Mouse (Mus musculus): ENCODE measurements around the gene Brpf3. TPM values are rescaled to one million over a fixed set of nuclear protein-coding genes. Genes with fewer than 3 reads are reported as not detected.

Gene Brpf3
- polyA plus RNA-seq, 1 experiment from 2014 or later: 15.0 TPM

DNA sequence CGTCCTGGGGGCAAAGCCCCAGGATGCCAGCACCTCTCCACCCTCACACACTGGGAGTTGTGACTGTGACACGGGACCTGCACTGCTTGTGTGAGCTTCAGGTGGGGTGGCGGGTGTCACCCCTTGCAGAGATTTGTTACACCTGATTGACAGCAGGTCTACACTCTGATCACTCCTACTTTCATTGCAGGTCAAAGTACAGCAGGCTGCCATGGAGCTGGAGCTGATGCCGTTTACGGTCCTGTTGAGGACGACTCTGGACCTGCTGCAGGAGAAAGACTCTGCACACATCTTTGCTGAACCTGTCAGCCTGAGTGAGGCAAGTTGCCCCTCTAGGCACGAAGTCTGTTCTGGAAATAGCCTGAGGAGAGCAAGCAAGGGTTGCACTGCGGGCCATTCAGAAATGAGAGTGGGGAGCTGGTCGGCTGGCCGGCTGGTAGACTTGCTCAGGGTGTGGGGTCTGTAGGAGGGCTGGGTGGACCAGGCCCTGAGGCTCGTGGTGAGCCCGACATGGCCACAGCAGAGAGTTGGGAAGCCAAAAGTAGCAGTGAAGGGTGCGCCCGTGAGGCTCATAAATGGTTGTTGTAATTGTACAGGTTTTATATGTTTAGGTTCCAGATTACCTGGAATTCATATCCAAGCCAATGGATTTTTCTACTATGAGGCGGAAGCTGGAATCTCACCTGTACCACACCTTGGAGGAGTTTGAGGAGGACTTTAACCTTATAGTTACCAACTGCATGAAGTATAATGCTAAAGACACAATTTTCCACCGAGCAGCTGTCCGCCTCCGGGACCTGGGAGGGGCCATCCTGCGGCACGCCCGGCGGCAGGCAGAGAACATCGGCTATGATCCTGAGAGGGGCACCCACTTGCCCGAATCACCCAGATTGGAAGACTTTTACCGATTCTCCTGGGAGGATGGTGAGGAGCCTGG, 16.3 kb downstream of the Brpf3 start:
- no peak for ATAC-seq (ENCODE audit: low FRiP score, low read depth)
- no peaks in the 10 kb centered on the region for H3K9me3 ChIP-seq
- no peak overlapping the region for H3K4me3 ChIP-seq
- no peaks in the 10 kb centered on the region for H3K27me3 ChIP-seq
- no peak overlapping the region for H3K27ac ChIP-seq (replicated peaks)
- no peak overlapping the region for H3K4me2 ChIP-seq (replicated peaks)
- WGBS: 96% methylated on average over 25 of the region's 25 CpGs
- H3K36me3 ChIP-seq: peaks cover 93% of the 10 kb centered on the region
- no peak overlapping the region for H3K9ac ChIP-seq (replicated peaks)
- H3K4me1 ChIP-seq: no peaks in the 10 kb centered on the region

DNA sequence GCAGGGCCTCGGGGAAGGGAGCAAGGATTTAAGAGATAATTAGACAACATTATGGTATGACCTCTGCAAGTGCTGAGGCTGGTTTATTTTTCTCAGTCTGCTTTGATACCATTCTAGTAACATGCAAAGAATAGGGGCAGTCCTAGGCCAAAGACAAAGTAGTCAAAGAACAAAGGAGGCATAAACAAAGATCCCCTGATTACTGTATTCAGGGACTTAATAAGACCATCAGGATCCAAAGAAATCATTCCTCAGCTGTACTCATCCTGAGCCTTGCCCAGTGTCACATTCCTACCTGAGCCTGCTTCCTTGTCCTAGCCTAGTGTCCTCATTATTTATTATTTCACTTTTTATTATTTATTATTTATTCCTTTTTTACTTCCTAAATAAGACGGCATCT, 19.3 kb downstream of the Brpf3 start:
- 86% methylated on average over 2 of the region's 2 CpGs for WGBS
- Histone ChIP-seq H3K4me3 (no peak overlapping the region), H3K9ac (replicated peaks) (no peak overlapping the region), H3K27ac (replicated peaks) (no peak overlapping the region), H3K4me1 (no peaks in the 10 kb centered on the region), H3K36me3 (peaks cover 96% of the 10 kb centered on the region), H3K4me2 (replicated peaks) (no peak overlapping the region), H3K27me3 (no peaks in the 10 kb centered on the region), H3K9me3 (no peaks in the 10 kb centered on the region)
- no peak for ATAC-seq (ENCODE audit: low FRiP score, low read depth)

DNA sequence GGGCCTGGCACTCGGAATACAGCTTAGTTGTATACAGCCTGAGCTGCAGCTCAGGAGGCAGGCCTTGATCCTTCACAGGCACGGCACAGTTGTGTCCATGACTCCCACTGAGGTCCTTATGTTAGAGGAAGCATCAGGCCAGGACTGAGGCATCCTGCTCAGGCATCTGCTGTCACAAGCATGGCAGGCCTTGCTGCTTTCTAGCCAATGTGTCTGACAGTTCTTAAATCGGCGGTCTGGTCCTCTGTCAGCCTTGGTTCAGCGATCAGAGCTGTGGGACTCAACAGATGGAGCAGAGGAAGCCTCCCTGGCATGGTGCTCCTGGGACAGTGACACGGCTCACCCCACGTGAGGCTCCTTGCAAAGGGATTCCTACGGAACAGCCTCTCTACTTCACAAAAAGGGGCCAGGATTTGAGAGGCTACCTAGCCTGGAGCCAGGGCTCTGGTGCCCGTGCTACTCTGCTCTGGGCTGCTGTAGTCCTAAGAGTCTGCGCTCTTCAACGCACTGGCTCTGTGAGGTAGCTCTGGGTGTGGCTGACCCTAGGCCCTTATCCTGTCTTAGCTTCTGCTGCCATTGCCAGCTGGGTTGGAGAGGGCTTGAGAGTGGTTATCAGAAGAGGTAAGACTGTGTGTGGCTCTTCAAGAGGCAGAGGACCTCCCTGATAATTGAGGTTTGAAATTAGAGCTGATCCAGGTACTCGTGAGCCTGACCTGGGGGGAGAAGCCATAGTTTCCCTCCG, 22.3 kb downstream of the Brpf3 start:
- Histone ChIP-seq H3K4me1 (no peaks in the 10 kb centered on the region), H3K9ac (replicated peaks) (no peak overlapping the region), H3K4me3 (no peak overlapping the region), H3K27me3 (no peaks in the 10 kb centered on the region), H3K9me3 (no peaks in the 10 kb centered on the region), H3K27ac (replicated peaks) (no peak overlapping the region), H3K4me2 (replicated peaks) (no peak overlapping the region), H3K36me3 (peaks cover 98% of the 10 kb centered on the region)
- ATAC-seq (ENCODE audit: low FRiP score, low read depth): no peak
- WGBS: 93% methylated on average over 13 of the region's 13 CpGs

DNA sequence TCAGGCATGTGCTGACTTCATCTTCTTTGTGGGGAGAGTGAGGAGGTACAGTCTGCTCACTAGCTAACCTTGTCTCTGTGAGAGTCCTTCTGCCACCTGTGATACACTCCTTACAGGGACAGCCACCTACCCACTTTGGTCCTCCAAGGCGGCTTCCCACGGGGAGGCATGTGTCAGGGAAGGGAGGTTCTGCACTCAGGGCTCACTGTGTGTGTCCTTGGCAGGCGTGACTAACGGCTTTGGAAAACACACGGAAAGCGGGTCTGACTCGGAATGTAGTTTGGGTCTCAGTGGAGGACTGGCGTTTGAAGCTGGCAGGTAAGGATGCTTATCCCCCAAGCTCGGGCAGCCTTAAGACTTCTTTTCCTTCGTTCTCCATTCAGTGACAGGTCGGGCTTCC, 22.9 kb downstream of the Brpf3 start:
- no peak overlapping the region for H3K4me3 ChIP-seq
- no peak overlapping the region for H3K9ac ChIP-seq (replicated peaks)
- H3K4me2 ChIP-seq (replicated peaks): no peak overlapping the region
- peaks cover 98% of the 10 kb centered on the region for H3K36me3 ChIP-seq
- H3K27ac ChIP-seq (replicated peaks): no peak overlapping the region
- WGBS: 90% methylated on average over 11 of the region's 11 CpGs
- no peaks in the 10 kb centered on the region for H3K9me3 ChIP-seq
- H3K27me3 ChIP-seq: no peaks in the 10 kb centered on the region
- no peaks in the 10 kb centered on the region for H3K4me1 ChIP-seq
- no peak for ATAC-seq (ENCODE audit: low FRiP score, low read depth)

- Histone ChIP-seq H3K36me3 (peaks cover 100% of the 10 kb centered on the region), H3K9ac (replicated peaks) (no peak overlapping the region), H3K9me3 (no peaks in the 10 kb centered on the region), H3K27me3 (no peaks in the 10 kb centered on the region), H3K4me1 (no peaks in the 10 kb centered on the region), H3K4me3 (no peak overlapping the region), H3K4me2 (replicated peaks) (no peak overlapping the region), H3K27ac (replicated peaks) (no peak overlapping the region; the same call in 1 of the 2 replicates)
- 90% methylated on average over 6 of the region's 6 CpGs for WGBS
- no peak for ATAC-seq (ENCODE audit: low FRiP score, low read depth)
These were observed 24.0 kb downstream of the Brpf3 start for GRCm38 (mm10) chr17:28824896-28825295.

- Histone ChIP-seq H3K4me1 (no peaks in the 10 kb centered on the region), H3K4me3 (no peak overlapping the region), H3K9me3 (no peaks in the 10 kb centered on the region), H3K27me3 (no peaks in the 10 kb centered on the region), H3K27ac (replicated peaks) (no peak overlapping the region; the same call in 1 of the 2 replicates), H3K4me2 (replicated peaks) (no peak overlapping the region), H3K9ac (replicated peaks) (no peak overlapping the region), H3K36me3 (peaks cover 100% of the 10 kb centered on the region)
- 96% methylated on average over 6 of the region's 6 CpGs for WGBS
- no peak for ATAC-seq (ENCODE audit: low FRiP score, low read depth)
These were observed 24.6 kb downstream of the Brpf3 start for GRCm38 (mm10) chr17:28825359-28826041.

DNA sequence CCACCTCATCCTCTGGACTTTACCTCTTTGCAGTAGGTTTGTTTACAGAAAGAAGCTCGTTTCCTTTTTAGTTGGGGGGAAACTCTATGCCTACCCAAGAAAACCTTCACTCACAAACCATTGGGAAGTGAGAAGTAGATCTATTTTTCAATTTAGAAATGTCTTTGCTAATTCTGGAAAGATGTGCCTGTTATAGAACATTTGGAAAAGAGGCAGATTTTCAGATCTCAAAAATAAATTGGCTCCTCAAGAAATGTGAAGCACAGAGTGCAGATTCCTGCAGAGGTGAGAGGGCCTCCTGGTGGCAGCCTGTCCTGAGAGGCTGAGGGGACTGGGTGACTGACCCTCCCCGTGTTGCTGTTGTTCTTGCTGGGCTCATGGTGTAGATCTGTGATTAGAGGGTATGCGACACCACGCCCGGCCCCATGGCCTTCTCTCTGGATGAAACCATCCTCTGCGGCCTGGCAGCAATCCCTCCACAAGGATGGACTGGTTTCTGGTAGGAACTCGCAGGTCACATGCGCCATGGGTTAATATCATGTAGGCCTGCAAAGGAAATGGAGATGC, 26.9 kb downstream of the Brpf3 start:
- H3K27me3 ChIP-seq: no peaks in the 10 kb centered on the region
- H3K36me3 ChIP-seq: peaks cover 99% of the 10 kb centered on the region
- H3K4me1 ChIP-seq: no peaks in the 10 kb centered on the region
- no peak overlapping the region for H3K4me2 ChIP-seq (replicated peaks)
- no peak overlapping the region for H3K4me3 ChIP-seq
- H3K27ac ChIP-seq (replicated peaks): no peak overlapping the region
- WGBS: 94% methylated on average over 8 of the region's 8 CpGs
- no peak overlapping the region for H3K9ac ChIP-seq (replicated peaks)
- ATAC-seq (ENCODE audit: low FRiP score, low read depth): no peak
- no peaks in the 10 kb centered on the region for H3K9me3 ChIP-seq

DNA sequence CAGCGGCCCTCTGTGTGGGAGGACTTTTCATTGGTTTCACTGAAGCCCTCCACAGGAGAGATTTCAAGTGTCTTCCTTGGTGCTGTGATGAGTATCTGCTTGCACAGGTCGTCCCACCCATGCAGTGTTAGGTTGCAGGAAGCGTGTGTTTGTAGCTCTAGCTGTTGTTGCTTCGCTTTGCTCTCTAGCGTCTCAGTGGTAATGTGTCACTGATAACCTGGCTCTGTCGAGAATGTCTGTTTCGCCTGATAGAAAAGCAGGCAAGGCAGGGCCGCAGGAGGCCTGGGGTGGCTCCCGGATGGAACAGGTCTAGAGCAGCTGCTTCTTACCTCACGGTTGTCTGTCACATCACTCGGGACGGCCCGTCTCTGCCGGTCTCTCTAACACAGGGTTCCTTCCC, 28.2 kb downstream of the Brpf3 start:
- peaks cover 97% of the 10 kb centered on the region for H3K36me3 ChIP-seq
- WGBS: 88% methylated on average over 14 of the region's 14 CpGs
- H3K4me3 ChIP-seq: no peak overlapping the region
- H3K4me2 ChIP-seq (replicated peaks): no peak overlapping the region
- H3K9ac ChIP-seq (replicated peaks): no peak overlapping the region
- H3K27me3 ChIP-seq: no peaks in the 10 kb centered on the region
- H3K4me1 ChIP-seq: no peaks in the 10 kb centered on the region
- no peak for ATAC-seq (ENCODE audit: low FRiP score, low read depth)
- no peaks in the 10 kb centered on the region for H3K9me3 ChIP-seq
- H3K27ac ChIP-seq (replicated peaks): no peak overlapping the region

DNA sequence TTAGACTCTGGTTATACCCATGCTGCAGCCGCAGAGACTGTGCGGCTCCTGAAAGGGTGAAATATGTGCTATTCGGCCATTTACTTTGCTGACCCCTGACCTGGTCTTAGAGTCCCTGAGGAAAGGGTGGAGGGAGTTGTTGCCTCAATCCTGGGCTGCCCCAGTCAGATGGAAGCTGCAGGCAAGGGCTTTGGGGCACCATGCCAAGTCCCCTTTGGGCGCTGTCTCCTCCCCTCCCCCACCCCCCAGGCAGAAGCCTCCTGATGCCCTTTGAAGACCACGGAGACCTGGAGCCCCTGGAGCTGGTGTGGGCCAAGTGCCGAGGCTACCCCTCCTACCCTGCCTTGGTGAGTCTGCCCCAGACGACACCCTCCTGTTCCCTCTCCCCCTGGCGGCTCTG, 30.2 kb downstream of the Brpf3 start:
- Histone ChIP-seq H3K4me2 (replicated peaks) (no peak overlapping the region), H3K27me3 (no peaks in the 10 kb centered on the region), H3K4me1 (no peaks in the 10 kb centered on the region), H3K27ac (replicated peaks) (no peak overlapping the region), H3K4me3 (no peak overlapping the region), H3K36me3 (peaks cover 94% of the 10 kb centered on the region), H3K9me3 (no peaks in the 10 kb centered on the region), H3K9ac (replicated peaks) (no peak overlapping the region)
- no peak for ATAC-seq (ENCODE audit: low FRiP score, low read depth)
- WGBS: 87% methylated on average over 8 of the region's 8 CpGs

DNA sequence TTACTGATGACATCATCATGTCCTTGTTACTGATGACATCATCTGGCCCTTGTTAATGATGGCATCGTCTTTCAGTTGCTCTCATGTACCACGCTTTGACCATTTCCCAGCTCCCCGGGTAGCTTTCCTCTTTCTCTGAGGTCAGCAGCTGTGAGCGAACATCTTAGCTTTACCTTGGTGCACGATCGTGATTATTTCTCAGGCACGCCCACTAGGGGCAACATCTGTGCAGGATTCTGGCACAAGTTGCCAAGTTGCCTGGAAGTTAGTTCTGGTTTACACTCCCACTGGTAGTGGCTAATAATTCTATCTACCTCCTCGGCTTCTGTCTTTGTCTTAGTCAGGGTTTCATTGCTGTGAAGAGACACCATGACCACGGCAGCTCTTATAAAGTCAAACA, 31.1 kb downstream of the Brpf3 start:
- ATAC-seq (ENCODE audit: low FRiP score, low read depth): no peak
- H3K27ac ChIP-seq (replicated peaks): no peak overlapping the region
- WGBS: 90% methylated on average over 9 of the region's 9 CpGs
- no peaks in the 10 kb centered on the region for H3K9me3 ChIP-seq
- H3K36me3 ChIP-seq: peaks cover 94% of the 10 kb centered on the region
- H3K4me2 ChIP-seq (replicated peaks): no peak overlapping the region
- no peaks in the 10 kb centered on the region for H3K4me1 ChIP-seq
- H3K27me3 ChIP-seq: no peaks in the 10 kb centered on the region
- H3K4me3 ChIP-seq: no peak overlapping the region
- no peak overlapping the region for H3K9ac ChIP-seq (replicated peaks)

DNA sequence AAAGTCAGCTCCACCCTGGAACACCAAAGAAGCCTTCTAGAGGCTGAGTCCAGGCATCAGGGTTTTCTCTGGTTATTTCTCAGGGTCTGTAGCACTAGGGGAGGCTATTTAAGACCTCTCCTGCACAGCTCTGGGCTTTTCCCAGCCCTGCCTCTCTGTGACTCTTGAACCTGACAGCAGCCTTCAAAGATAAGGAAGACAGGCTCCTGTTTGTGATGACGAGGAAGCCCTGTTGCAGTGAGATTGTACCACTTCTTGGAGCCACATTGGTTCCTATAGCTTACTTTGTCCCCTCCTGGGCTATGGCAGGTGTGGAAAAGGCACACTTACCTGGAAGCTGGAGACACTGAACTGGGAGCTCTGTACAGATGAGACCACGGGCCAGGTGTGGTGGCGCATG, 32.0 kb downstream of the Brpf3 start:
- Histone ChIP-seq H3K4me2 (replicated peaks) (no peak overlapping the region), H3K27ac (replicated peaks) (no peak overlapping the region), H3K4me3 (no peak overlapping the region), H3K4me1 (no peaks in the 10 kb centered on the region), H3K36me3 (peaks cover 94% of the 10 kb centered on the region), H3K27me3 (no peaks in the 10 kb centered on the region), H3K9me3 (no peaks in the 10 kb centered on the region), H3K9ac (replicated peaks) (no peak overlapping the region)
- WGBS: 100% methylated on average over 3 of the region's 3 CpGs
- ATAC-seq (ENCODE audit: low FRiP score, low read depth): no peak

- H3K9ac ChIP-seq (replicated peaks): no peak overlapping the region
- H3K4me3 ChIP-seq: no peak overlapping the region
- WGBS: 87% methylated on average over 10 of the region's 10 CpGs
- no peak overlapping the region for H3K4me2 ChIP-seq (replicated peaks)
- no peak overlapping the region for H3K27ac ChIP-seq (replicated peaks)
- no peaks in the 10 kb centered on the region for H3K27me3 ChIP-seq
- no peaks in the 10 kb centered on the region for H3K4me1 ChIP-seq
- no peak for ATAC-seq (ENCODE audit: low FRiP score, low read depth)
- H3K9me3 ChIP-seq: no peaks in the 10 kb centered on the region
- H3K36me3 ChIP-seq: peaks cover 94% of the 10 kb centered on the region
These were observed 33.8 kb downstream of the Brpf3 start for GRCm38 (mm10) chr17:28834676-28835075.
